Mouse (Mus musculus) stomach, postnatal 0 days (tissue): ENCODE data around the gene B4galnt2.
A peak's percentile ranks its signal among the peaks of the same experiment; 100 is the strongest.

Source experiments
- CTCF ChIP-seq: IDR thresholded peaks from 2 replicates; pipeline ENCODE4 v1.5.1; 2016; ENCODE audit warnings: antibody characterized with exemption, low read depth, mild to moderate bottlenecking, moderate library complexity
- EP300 ChIP-seq: optimal IDR thresholded peaks from 2 replicates; pipeline ENCODE3; 2016; ENCODE audit warnings: antibody characterized with exemption

GRCm38 (mm10) chr11:95827464-95828085 is 87.1 kb downstream of the B4galnt2 start:
- TF ChIP-seq CTCF (peak; percentile 86), EP300 (no peak)
